Mouse (Mus musculus): ENCODE results near the gene Ift122.
A peak's percentile ranks its signal among the peaks of the same experiment; 100 is the strongest.

DNA sequence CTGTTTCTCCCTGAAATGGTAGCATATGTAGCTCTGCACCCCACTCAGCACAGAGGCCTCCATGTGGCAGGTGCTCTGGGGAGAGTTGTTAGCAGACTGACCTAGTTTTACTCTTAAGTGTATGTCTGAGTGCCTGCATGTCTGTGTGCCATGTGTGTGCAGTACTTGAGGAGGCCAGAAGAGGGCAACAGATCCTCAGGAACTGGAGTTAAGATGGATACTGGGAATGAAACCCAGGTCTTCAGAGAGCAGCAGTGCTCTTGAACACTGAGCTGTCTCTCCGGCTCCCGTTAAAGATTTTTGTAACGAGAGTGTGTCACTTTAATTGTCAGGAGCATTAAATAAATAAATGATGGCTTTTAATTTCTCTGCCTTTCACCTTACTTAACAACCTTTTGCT lies 35.0 kb downstream of the Ift122 start:
- TF ChIP-seq CTCF (IDR thresholded peaks at IDR 0.05; ENCODE audit: borderline replicate concordance, insufficient read depth, low read length) (0 out of 2 replicates have a peak, but pooled peaks have one; percentile 15), POLR2A (IDR thresholded peaks at IDR 0.05; ENCODE audit: low read depth, low read length) (no peak)

All from embryonic fibroblast, embryonic 13.5 days (primary cell).